Mouse (Mus musculus) liver, embryonic 11.5 days (tissue): Measurements from ENCODE around the gene Ndufa8. TPM values are rescaled to one million over a fixed set of nuclear protein-coding genes. Genes with fewer than 3 reads are reported as not detected.

Experiments used
- polyA plus RNA-seq: library from polyadenylated mRNA; unstranded; fragments of >200 nt; fragmentation: Nextera tagmentation; extraction: Ambion mirVana; gene quantifications from 2 replicates; pipeline ENCODE4 v1.2.1, GENCODE M21; 2014

The Ndufa8 gene
- polyA plus RNA-seq, 1 experiment from 2014 or later = 269 TPM

Other genes starting within 250 kb of the Ndufa8 start
- gene Ttll11, start 69.5 kb downstream of the Ndufa8 start, polyA plus RNA-seq = 0.36 and 0.45 TPM in 2 replicates
- 0.27 TPM in 1 of 2 replicates, not detected in the other for gene Morn5, start 52 bp upstream of the Ndufa8 start, polyA plus RNA-seq
- 0.59 and 0.99 TPM in 2 replicates for gene Lhx6, start 56.0 kb upstream of the Ndufa8 start, polyA plus RNA-seq
- 31.4 and 36.2 TPM in 2 replicates for gene Mrrf, start 87.0 kb upstream of the Ndufa8 start, polyA plus RNA-seq
- gene Rbm18, start 87.4 kb upstream of the Ndufa8 start, polyA plus RNA-seq = 38.4 and 42.8 TPM in 2 replicates
- gene Ptgs1, start 181.0 kb upstream of the Ndufa8 start, polyA plus RNA-seq = 28.6 and 30.3 TPM in 2 replicates